Mouse (Mus musculus): ENCODE measurements around the gene Gm48551.

The Gm48551 gene

DNA sequence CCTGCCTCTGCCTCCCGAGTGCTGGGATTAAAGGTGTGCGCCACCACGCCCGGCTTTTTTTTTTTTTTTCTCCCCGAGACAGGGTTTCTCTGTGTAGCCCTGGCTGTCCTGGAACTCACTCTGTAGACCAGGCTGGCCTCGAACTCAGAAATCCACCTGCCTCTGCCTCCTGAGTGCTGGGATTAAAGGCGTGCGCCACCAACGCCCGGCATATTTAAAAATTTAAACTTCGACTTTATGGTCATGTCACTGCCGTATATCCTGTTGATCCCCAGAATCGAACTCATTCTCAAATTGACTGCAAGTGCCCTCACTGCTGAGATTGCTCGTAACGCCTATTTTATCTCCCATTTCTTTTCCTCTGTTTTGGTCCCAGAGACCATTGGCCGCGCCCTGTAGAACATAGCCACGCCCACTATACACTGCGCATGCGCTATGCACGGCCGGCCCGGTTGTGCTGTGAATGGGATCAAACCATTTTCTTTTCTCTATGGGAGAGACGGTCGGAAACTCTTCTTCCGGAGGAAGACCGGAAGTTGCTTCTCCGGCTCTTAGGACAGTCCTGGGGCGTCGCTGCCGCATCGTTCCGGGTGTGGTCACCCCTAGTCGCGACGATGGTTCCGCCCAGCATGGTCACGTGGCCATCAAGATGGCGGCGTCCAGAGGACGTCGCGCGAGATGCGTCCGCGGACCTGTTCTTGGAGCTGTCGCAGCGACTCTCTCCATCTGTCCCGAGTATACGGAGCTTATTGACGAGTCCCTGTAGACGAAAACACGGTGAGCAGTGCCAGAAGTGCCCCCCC, at the start of gene Gm48551, which contains the start of gene Dohh:
Gm48551 (plus strand) TSS at position 665 of the 803 bp plus-strand sequence.
Dohh (plus strand) TSS at position 627 of the 803 bp plus-strand sequence.
- peak; percentile 99 for DNase-seq (ENCODE audit: low spot score)

DNA sequence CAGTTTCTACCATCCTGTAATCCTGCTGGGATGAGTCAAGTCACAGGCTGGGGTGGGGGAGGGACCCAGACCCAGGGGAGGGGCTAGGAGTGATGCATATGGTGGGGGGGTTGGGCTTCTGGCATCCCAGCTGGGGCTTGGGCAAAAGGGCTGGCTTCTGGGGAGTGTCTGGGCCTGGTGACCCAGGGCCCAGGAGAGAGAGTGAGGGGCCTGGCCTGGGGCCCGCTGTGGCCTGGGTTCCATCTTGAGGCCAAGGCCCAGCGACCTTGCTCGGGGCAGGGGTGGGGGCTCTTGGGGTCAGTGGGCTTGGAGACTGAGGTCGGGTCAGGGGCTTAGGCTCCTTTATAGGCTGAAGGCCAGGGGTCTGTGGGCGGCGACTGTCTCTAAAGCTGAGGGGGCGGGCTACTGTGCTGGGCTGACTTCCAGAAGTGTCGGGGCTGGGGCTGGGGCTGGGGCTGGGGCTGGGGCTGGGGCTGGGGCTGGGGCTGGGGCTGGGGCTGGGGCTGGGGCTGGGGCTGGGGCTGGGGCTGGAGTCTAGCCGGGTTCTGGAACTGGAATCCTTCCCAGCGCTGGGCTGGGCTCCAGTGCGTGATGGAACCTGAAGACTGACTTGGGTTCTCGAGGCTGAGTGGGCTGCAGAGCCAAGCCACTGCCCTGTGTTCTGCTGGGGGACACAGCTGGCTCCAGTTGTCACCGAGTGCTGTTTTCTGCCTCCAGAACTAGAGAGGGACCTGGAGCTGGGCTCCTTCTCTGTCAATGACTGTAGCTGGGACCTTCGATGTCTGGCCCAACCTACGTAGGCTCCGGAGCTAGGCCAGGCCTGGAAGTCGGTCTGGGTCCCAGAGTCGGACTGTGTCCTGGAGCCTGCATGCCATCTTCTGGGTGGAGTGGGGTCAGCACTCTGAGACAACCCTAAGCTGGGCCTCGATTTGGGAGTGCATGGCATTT, 48.6 kb upstream of the Gm48551 start:
- no peak for DNase-seq (ENCODE audit: low spot score)

DNA sequence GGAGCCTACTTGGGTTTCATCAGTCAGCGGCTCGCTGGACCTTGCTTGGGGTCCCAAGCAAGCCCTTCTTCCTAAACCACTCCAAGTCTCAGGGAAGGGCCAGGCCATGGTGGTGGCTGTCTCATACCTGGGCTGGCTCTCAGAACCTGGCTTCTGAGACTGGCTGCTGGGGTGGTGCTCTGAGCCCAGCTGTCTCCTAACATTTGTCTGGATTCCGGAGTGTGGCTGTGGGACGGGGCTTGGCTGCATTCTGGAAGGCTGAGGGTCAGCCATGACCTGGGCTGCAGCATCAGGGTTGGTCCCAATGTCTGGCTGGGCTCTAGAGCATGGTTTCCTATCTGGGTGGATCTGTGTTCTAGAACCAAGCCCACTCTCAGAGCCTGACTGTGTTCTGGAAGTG, 47.7 kb upstream of the Gm48551 start:
- no peak for DNase-seq (ENCODE audit: low spot score)

DNA sequence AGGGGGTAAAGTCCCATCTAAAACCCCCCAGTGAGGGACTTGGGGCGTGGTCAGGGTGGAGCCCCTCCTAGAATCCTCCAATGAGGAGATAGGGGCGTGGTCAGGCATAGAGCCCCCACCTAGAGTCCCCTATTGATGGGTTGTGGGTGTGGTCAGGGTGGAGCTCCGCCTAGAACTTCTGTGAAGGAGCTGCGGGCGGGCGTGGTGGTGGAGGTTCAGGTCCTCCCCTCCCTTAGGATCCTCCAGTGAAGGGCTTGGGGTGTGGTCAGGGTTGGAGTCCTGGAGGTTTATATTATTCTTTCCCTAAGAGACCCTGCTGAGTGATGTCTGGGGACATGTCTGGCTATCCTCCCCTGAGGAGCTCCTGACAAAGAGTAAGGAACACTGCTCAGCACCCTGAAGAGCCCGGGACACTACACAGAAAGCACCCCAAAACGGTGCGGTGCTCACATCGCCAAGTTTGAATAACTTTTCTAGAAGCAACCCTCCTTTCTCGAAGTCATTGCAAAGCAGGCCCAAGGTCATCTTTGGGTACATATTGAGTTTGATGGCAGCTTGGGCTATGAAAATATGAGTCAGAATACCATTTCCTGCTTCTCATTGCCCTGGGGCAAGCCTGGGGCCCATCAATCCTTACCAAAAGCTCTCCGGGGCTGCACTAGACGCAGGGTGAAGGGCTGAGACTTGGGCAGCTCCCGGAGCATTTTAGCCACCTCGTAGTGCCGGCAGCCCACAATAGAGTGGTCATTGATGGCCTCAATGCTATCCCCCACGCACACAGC, 43.5 kb upstream of the Gm48551 start:
- DNase-seq (ENCODE audit: low spot score), result no peak

DNA sequence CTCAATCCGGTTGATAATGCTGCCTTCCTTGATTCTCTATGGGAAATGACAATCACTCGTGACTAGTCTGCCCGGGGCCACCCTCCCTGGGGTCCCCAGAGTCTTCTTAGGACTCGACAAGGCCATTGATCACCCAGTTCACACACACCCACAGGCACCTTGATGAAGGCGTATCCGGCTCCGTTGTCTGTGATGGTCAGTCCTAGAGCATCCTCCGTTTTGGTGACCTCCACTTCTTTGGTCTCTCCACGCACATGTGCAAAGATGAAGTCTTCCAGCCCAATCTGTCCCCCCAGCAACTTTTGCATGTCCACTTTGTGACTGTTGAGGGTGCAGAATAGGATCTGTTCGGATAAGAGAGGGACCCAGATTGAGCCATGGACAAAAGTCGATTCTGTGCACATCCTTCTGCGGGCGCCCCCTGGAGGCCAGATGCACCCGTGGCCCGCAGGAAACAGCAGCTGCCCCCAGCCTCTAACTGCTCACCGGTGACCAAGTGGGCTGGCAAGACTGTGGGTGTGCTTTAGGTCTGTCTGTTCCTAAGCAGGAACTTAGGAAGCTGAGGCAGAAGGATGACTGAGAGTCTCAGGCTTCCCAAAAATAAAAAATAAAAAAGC, 42.8 kb upstream of the Gm48551 start:
- peak; percentile 71 for DNase-seq (ENCODE audit: low spot score)

DNA sequence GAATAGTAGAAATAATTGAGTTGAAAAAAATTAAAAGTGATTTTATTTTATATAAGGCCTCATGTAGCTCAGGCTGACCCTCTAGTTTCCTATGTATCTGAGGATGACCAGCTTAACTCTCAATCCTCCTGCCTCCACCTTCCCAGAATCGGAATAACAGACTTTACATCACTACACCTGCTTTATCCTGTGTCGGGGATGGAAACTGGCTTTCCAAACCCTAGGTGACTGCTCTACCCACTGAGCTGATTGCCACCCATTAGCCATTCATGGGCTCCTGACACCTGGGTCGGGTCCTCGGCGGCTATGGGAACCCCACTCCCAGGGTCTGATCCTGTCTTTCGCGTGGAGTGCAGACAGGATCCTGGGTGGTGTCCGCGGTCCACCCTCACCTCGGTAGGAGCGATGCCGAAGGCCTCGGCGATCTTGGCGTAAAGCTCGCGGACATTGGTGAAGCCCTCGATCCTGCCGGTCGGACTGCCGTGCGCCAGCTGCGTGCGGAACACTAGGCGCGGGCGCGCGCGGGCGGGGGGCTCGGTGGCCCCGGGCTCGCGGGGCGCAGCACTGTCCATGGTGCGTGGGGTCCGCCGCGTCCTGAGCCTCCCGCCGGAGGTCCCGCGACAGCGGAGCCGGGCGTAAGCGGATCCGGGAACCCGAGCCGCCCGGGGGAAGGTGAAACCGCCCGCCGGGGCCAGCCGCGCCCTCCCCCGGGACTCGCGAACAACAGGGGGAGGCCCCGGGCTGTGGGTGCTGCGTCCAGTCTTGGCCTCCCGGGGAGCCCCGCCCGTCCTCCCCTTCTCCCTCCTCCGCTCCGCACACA, 41.4 kb upstream of the Gm48551 start, which contains the start of gene Gipc3:
Gipc3 (minus strand) TSS at position 581 of the 820 bp plus-strand sequence.
- no peak for DNase-seq (ENCODE audit: low spot score)

DNA sequence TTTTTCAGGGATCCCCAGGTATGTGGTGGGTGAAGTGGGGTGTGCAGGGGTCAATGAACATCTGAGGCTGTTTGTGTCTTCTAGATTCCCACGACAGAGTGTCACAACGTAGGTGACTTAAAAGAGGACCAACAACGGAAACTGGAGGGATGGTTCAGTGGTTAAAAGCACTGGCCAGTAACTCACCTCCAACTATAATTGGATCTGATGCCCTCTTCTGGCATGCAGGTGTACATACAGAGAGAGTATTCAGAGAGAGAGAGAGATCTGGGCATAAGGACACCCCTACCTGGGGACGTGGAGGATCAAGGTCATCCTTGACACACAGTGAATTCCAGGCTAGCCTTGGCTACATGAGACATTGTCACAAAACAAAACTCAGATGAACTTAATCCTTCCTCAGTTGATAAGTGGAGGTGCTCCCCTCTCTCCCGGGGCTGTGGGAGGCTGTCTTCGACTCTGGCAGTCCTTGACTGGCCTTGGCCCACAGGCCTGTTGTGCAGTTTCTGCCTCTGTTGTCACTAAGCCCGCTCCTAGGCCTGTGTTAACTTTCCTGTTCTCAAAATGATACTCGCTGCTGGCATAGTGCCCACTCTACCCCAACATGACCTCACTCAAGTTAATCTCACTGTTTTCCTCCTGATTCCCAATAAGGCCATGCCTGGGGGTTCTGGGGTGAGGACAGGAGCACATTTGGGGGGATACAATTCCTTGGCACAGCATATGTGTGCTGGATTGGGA, 39.7 kb upstream of the Gm48551 start:
- no peak for DNase-seq (ENCODE audit: low spot score)

DNA sequence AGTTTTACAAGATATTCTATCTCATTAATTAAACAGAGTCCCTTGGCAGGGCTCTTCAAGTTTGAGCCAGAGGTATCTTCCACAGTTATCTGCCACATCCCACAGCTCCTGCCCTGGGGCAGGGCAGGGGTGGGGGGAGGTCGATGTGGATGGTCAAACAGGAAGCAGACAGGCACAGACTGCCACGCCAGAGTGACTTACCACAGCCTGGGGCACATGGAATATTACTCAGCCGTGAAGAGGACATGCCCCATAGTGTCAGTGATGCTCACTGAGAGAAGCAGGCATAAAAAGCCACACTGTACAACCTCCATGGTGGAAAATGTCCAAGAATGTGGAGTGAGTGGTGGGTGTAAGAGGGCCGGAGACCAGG, 39.1 kb upstream of the Gm48551 start:
- no peak for DNase-seq (ENCODE audit: low spot score)

DNA sequence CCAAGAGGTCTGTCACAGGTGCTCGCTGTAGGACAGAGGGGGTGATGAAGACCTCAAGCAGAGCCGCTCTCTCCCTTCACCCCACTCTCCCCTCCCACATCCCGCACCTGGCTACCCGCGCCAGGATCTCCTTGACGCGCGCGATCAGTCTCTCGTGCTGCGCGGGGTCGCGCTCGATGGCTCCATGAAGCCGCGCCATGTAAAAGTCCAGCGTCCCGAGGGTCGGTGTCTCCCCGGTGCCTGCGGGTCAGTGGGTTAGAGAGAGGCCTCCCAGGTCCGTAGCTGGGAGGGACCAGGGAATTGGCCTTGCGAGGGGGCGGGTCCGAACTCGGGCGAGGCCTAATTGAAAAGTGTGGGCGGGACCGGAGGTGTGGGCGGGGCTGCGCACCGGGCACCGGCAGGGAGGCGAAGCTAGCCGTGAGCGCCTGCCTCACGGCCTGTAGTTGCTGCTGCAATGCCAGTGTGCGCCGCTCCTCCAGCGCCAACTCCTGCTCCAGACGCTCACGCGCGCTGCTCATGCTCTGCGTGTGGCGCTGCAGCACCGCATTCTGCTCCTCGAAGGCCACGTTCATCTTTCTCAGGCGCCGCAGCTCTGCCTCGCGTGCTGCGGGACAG, 37.7 kb upstream of the Gm48551 start:
- peak; percentile 72 for DNase-seq (ENCODE audit: low spot score)

DNA sequence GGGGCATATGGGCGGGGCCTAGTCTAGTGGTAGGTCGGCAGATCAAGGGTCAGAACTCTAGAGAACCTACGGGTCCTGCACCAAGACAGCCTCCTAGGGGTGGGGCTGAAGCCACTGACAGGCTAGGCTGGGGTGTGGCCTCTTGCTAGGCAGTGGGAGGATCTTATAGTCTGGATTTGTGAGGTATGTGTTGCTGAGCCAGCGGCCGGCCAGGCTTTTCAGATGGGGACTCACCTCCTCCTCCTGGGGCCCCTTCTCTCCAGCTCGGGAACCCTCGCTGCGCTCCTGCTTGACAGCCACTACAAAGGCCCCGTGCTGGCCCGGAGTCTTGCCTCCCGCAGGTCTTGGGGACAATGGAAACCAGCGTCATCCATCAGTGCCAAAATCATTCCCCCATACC, 35.1 kb upstream of the Gm48551 start:
- peak; percentile 55 for DNase-seq (ENCODE audit: low spot score)

DNA sequence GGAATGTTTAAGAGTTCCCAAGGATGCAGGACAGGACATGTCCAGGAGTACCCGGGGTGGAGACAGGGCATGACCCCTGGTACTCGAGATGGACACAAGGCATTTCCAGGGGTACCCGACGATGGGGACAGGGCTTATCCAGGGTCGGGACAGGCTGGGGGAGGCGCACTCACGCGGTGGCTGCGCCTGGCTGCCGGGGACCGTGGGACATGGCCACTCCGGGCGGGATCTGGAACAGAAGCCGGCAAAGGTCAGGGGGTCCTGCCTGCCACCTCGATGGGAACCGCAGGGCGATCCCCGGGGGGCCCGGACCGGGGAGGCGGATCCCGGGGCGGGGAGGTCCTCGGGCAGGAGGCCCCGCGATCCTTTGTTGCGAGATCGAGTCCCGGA, 34.3 kb upstream of the Gm48551 start:
- DNase-seq (ENCODE audit: low spot score), result no peak

DNA sequence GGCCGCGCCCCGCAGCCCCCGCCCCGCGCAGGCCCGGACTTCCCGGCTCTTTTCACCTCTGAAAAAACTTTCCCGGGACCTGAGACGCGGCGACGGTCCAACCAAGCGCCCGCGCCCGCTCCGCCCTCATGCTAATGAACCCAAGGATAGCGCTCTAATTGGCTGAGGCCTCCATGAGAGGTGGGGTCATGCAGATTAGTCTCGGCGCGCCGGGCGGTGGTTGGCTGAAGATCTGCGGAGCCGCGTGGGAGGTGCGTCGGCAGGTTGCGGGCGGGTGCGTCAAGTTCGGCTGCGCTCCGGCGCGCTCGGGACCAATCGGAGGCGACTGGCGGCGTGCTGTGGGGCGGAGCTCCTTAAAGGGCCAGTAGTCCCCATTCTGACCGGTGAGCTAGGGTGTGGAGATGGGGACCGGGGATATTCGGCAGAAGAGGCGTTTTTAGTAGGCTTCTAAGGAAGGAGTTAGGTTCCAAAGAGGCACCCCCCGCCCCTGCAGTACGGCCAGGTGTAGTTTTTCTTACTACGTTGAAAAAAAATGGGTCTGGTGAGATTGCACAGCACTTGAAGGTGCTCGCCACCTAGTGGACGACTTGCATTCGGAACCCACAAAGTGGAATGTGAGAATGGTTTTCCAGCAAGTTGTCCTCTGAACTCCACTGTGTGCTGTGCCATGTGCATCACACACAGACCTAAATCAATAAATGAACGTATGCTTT, 33.8 kb upstream of the Gm48551 start, which contains the start of gene Hmg20b:
Hmg20b (minus strand) TSS at position 130 of the 713 bp plus-strand sequence.
- DNase-seq (ENCODE audit: low spot score), result peak; percentile 100

DNA sequence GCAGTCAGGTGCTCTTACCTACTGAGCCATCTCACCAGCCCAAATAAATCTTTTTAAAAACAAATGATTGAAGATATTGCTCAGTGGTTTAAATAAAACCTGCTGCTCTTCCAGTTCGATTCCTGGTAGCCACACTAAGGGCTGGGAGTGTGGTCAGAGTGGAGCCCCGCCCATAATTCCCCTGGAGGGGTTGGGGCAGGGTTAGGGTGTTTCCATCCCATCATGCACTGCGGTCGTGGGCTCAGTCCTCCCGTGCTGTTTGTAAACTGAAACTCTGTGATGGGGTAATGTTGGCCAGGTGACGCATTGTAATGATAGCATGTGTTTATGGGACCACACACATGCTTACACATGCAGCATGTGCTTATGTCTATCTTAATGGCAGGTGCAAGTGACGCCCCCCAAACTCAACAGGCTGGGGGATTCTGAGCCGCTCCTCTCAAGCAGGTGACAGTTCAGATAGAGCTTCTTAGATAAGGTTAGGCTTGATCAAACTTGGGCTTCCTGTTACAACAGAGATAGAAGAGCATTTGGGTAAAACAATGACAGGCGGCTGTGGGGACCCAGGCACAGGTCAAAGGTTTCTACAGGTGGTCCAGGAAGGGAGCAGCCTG, 32.5 kb upstream of the Gm48551 start:
- no peak for DNase-seq (ENCODE audit: low spot score)

DNA sequence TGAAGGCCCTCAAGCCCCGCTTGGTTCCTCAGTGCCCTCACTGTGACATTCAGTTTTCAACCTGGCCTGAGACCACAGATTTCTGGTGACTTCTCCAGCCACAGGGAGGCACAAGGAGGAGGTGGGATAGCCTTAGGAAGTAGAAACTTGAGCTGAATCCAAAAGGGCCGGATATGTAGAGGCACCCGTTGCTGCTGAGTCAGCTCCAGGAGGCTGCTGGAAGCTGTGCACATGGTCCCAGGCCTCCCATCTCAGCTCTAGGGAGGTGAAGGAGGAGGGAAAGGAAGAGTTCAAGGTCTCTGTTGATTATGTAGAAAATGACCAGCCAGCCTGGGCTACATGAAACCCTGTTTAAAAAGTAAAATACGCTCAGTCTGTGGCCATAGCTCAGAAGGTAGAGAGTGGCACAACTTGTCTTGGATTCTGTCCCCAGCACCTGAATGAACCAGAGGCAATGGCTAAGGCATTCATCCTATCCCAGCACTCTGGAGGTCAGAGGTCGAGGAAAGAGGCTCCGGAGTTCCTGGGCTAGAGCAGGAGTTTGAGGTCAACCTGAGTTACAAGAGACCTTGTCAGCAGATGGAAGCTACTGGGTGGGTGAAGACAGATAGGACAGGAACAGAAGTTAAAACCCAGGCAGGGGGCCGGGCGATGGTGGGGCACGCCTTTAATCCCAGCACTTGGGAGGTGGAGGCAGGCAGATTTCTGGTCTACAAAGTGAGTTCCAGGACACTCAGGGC, 29.4 kb upstream of the Gm48551 start:
- no peak for DNase-seq (ENCODE audit: low spot score)

DNA sequence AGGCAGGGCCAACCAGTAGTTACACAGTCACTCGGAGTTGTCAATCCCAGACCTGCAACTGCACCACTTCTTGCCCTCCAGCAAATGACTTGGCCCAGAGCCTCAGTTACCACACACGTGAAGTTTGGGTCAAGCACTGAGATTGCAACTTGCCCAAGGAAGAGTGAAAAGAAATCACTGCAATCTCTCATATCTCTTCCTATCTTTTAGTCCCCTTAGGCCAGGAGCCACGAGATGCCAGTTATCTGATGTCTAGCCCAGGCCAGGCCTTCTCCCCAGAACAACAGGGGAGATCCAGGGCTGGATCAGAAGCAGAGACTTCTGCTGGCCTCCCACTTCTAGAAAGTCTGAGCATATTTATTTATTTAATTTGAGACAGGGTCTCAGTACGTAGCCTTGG, 28.7 kb upstream of the Gm48551 start:
- no peak for DNase-seq (ENCODE audit: low spot score)

DNA sequence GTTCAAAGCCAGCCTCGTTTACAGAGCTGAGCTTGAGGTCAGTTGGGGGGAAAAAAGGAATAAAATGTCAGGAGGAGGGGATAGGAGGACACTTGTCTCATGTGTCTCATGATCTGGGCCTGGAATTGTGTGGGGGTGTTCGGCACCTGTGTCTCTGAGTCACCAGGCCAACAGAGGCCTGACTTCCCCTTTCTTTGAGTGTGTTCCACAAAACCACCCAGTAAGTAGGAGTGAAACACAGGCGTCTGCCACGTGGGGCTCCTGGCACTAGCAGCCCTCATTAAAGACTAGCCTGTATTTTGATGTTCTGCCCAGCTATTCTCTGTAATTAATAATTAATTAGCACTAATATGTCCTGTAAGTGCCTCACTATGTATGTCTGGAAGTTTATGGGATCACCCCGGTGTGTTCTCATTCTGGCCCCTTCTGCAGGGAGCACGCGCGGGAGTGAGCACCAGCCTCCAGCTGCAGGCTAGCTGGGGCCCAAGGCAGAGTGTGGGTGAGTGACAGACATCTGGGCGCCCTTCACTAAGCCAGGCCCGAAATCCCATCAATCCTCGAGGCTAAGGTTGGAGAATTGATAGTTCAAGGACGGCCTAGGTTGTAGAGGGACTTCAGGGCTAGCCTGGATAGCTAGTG, 27.8 kb upstream of the Gm48551 start:
- DNase-seq (ENCODE audit: low spot score), result peak; percentile 50
